ENCODE assay signal across 7 mouse cellular contexts in genomic region chr13:119462596-119463560, GRCm38 (mm10). TPM values are rescaled to one million over a fixed set of nuclear protein-coding genes. Genes with fewer than 3 reads are reported as not detected.
DNase-seq lines count a peak whose midpoint lies in the region; ATAC-seq lines count a peak whose summit lies in the region.

Gene 4833420G17Rik (plus strand): TSS chr13:119462768.

- ATAC-seq in embryonic facial prominence, embryonic 12.5 days (ENCODE audit: insufficient number of reproducible peaks, insufficient read depth, low FRiP score, low TSS enrichment): peak; percentile 87
- ATAC-seq in limb, embryonic 11.5 days (ENCODE audit: insufficient number of reproducible peaks, low FRiP score, low TSS enrichment, low read depth): peak; percentile 89
- ATAC-seq in midbrain, embryonic 14.5 days (ENCODE audit: low FRiP score, low TSS enrichment): peak; percentile 95

- peak within 1 kb of the TSS; percentile 59 for H3K27ac ChIP-seq in embryonic facial prominence, embryonic 12.5 days
- no peak within 1 kb of the TSS for H3K27ac ChIP-seq in limb, embryonic 11.5 days (replicated peaks; ENCODE audit: low read depth, low read length)
- peak within 1 kb of the TSS; percentile 78 for H3K27ac ChIP-seq in midbrain, embryonic 14.5 days (replicated peaks; ENCODE audit: low read depth, low read length)

- H3K4me2 ChIP-seq in embryonic facial prominence, embryonic 12.5 days (replicated peaks): peak within 1 kb of the TSS; percentile 71
- H3K4me2 ChIP-seq in limb, embryonic 11.5 days (ENCODE audit: low read depth, severe bottlenecking): peak within 1 kb of the TSS; percentile 49
- H3K4me2 ChIP-seq in midbrain, embryonic 14.5 days (ENCODE audit: low read length): peak within 1 kb of the TSS; percentile 65

- H3K9me3 ChIP-seq in embryonic facial prominence, embryonic 12.5 days: no peaks in the 10 kb centered on the region
- no peaks in the 10 kb centered on the region for H3K9me3 ChIP-seq in limb, embryonic 11.5 days (ENCODE audit: control insufficient read depth, low read length)
- H3K9me3 ChIP-seq in midbrain, embryonic 14.5 days (ENCODE audit: control insufficient read depth, low read length): no peaks in the 10 kb centered on the region

- peak; percentile 85 for DNase-seq in adrenal gland, postnatal 25 days
- peak; percentile 99 for DNase-seq in heart, adult 11 months
- DNase-seq in kidney, adult 18-20 months: peak; percentile 88
- DNase-seq in limb, embryonic 11.5 days (ENCODE audit: low spot score): peak; percentile 91
- DNase-seq in midbrain, embryonic 14.5 days: peak; percentile 96
- DNase-seq in spleen, adult 18-20 months: peak; percentile 72 to 80

- H3K9ac ChIP-seq in embryonic facial prominence, embryonic 12.5 days: peak within 1 kb of the TSS; percentile 84
- H3K9ac ChIP-seq in limb, embryonic 11.5 days (ENCODE audit: low read length): peak within 1 kb of the TSS; percentile 72
- H3K9ac ChIP-seq in midbrain, embryonic 14.5 days (replicated peaks; ENCODE audit: low read length): peak within 1 kb of the TSS; percentile 57

- peaks cover 8% of the 10 kb centered on the region for H3K4me1 ChIP-seq in embryonic facial prominence, embryonic 12.5 days
- H3K4me1 ChIP-seq in limb, embryonic 11.5 days (ENCODE audit: control insufficient read depth, insufficient read depth, low read length): no peaks in the 10 kb centered on the region
- H3K4me1 ChIP-seq in midbrain, embryonic 14.5 days (ENCODE audit: control insufficient read depth, insufficient read depth, low read length): peaks cover 17% of the 10 kb centered on the region; the same call in 1 of the 2 replicates

- WGBS in embryonic facial prominence, embryonic 12.5 days: 7% methylated on average over 57 of the region's 57 CpGs
- WGBS in limb, embryonic 11.5 days: 12% methylated on average over 57 of the region's 57 CpGs
- WGBS in midbrain, embryonic 14.5 days: 2% methylated on average over 57 of the region's 57 CpGs

- peaks cover 27% of the 10 kb centered on the region for H3K36me3 ChIP-seq in embryonic facial prominence, embryonic 12.5 days
- peaks cover 7% of the 10 kb centered on the region for H3K36me3 ChIP-seq in limb, embryonic 11.5 days (ENCODE audit: control insufficient read depth, insufficient read depth, low read length)
- peaks cover 28% of the 10 kb centered on the region for H3K36me3 ChIP-seq in midbrain, embryonic 14.5 days (ENCODE audit: control insufficient read depth, insufficient read depth, low read length)

- H3K27me3 ChIP-seq in embryonic facial prominence, embryonic 12.5 days: no peaks in the 10 kb centered on the region
- H3K27me3 ChIP-seq in limb, embryonic 11.5 days (ENCODE audit: control insufficient read depth, insufficient read depth, low read length): no peaks in the 10 kb centered on the region
- H3K27me3 ChIP-seq in midbrain, embryonic 14.5 days (ENCODE audit: control insufficient read depth, insufficient read depth, low read length): no peaks in the 10 kb centered on the region

- H3K4me3 ChIP-seq in embryonic facial prominence, embryonic 12.5 days: peak within 1 kb of the TSS; percentile 81
- H3K4me3 ChIP-seq in limb, embryonic 11.5 days (ENCODE audit: low read depth, low read length): peak within 1 kb of the TSS; percentile 76
- H3K4me3 ChIP-seq in midbrain, embryonic 14.5 days (replicated peaks; ENCODE audit: low read depth, low read length): peak within 1 kb of the TSS; percentile 55

RNA-seq across cellular contexts. Expression of gene 4833420G17Rik, which starts in this region (rescaled TPM):
- 22.2 and 23.2 TPM in 2 replicates for total RNA-seq in adrenal gland, postnatal 25 days (2021)
- polyA plus RNA-seq in embryonic facial prominence, embryonic 12.5 days (2016; fragmentation: Nextera tagmentation; extraction: Ambion mirVana): 90.3 and 92.9 TPM in 2 replicates
- polyA plus RNA-seq in limb, embryonic 11.5 days (2014; fragmentation: Nextera tagmentation; extraction: Ambion mirVana): 89.0 and 92.8 TPM in 2 replicates
- polyA plus RNA-seq in midbrain, embryonic 14.5 days (2014; fragmentation: Nextera tagmentation; extraction: Ambion mirVana): 92.8 and 122 TPM in 2 replicates
